Mouse (Mus musculus): ENCODE results near the gene Pfkfb2. TPM values are rescaled to one million over a fixed set of nuclear protein-coding genes. Genes with fewer than 3 reads are reported as not detected.
"Not testable (repeated sequence)": the region's sequence is repeated elsewhere in the genome, so short reads cannot be mapped to it uniquely, and the experiment has no call there.

The Pfkfb2 gene
- total RNA-seq, 2 experiments from 2014 or later, result 52.4 to 53.6 TPM

GRCm38 (mm10) chr1:130701976-130702375, 27.1 kb downstream of the Pfkfb2 start:
- intact Hi-C loops (cut with DNase I), result no loop called here

GRCm38 (mm10) chr1:130699937-130700633, 29.0 kb downstream of the Pfkfb2 start:
- DNase-seq, result peak; percentile 42
- intact Hi-C loops (cut with DNase I), result no loop called here

More at GRCm38 (mm10) chr1:130701976-130702375, 27.1 kb downstream of the Pfkfb2 start:
- no peak for DNase-seq

GRCm38 (mm10) chr1:130698601-130699000, 30.5 kb downstream of the Pfkfb2 start:
- intact Hi-C loops (cut with DNase I), result no loop called here
- DNase-seq, result no peak

DNA sequence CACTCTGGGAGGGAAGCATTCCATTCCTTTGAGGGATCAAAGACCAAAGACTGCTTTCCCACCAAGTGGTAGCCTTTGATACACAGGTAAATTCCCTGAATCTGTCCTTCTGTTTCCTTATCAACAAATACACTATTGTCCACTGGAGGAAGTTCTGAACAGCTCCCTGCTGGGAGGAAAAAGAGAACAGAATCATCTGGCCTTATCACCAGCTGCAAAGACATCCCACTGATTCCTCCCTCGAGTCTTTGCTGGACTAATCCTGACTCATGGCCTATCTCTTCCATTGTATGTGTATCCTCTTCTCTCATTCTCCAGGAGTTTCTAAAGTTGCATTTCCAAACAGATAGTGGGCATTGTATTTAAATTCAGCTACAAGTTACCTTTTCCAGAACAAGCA, 45.1 kb downstream of the Pfkfb2 start:
- intact Hi-C loops (cut with DNase I), result no loop called here
- DNase-seq, result no peak

DNA sequence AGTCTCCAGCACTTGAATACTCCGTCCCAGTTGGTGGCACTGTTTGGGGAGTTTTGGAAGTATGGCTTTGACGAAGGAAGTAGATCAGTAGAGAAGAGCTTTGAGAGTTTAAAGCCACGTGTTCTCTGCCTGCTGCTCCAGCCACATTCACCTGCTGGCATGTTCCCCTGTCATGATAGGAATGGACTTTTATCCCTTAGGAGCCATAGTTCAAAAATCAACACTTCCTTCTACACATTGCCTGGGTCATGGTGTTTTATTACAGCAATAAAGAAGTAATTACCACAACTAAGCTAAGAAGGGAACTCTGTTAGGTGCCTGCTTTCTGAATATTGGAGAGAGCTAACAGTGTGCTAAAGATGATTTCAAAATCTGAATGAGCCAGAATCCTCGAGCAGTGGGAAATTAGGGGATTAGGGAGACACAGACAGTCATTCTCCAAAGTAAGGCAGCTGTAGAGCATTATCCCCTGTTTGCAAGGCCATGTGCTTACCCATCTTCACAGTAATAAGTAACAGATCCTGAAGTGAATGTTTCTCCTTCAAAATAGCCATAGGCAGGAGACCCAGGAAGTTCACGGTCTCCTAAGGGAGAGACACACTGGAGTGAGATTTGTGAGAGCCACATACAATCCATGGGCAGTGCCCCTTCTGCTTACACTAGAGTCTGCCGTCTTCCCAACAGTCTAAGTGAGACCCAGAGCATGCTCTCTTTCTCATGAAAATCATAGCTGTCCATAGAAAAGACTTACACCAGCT, 47.2 kb downstream of the Pfkfb2 start:
- no peak for DNase-seq
- intact Hi-C loops (cut with DNase I), result no loop called here

DNA sequence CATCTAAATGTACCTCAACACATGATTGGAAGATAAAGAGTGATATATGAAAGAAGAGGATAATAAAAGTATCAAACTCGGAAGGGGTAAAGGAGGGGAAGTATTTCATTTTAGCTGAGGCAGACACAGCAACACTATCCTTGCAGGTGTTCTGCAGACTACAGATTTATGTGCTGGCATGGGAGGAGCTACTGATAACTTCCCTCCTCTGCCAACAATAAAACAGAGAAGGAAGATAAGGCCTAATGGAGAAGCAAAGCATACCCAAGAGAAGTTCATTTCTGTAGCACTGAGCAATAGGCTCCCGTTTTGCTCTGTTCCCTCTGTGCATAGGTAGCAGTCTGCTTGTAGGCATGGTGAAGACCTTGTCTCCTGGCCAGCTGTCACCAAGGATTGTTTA, 48.0 kb downstream of the Pfkfb2 start:
- no peak for DNase-seq
- intact Hi-C loops (cut with DNase I), result no loop called here

- intact Hi-C loops (cut with DNase I), result no loop called here
- no peak for DNase-seq
Observed at GRCm38 (mm10) chr1:130678551-130678950, 50.5 kb downstream of the Pfkfb2 start.

GRCm38 (mm10) chr1:130663576-130663975, 65.5 kb downstream of the Pfkfb2 start:
- intact Hi-C loops (cut with DNase I); DNase-seq: not testable (repeated sequence)

- no peak for DNase-seq
- intact Hi-C loops (cut with DNase I), result no loop called here
Observed at GRCm38 (mm10) chr1:130661454-130661853, 67.6 kb downstream of the Pfkfb2 start, which contains the start of gene C4bp. TSS of gene C4bp (minus strand) at chr1:130661632.

DNA sequence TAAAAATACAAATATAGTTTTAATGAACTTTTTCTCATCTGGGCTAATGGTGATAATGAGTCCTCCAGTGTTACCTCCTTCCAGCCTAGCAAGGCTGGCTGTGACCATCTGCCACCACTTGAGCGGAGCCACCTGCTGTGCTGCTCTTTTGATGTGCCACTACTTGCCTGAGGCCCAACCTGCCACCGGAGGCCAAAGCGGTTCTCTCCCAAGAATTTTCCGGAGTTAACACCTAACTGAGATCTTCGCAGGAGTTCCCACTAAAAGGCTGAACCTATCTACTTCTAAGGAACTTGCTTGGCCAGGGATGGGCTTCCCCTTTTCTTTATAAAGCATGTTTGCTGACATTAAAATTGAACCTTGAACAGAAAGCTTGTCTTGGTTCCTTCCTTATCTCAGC, 69.4 kb downstream of the Pfkfb2 start:
- DNase-seq; intact Hi-C loops (cut with DNase I): not testable (repeated sequence)

GRCm38 (mm10) chr1:130644103-130644502, 85.0 kb downstream of the Pfkfb2 start:
- intact Hi-C loops (cut with DNase I), result no loop called here

GRCm38 (mm10) chr1:130640967-130641366, 88.1 kb downstream of the Pfkfb2 start:
- no peak for DNase-seq
- intact Hi-C loops (cut with DNase I), result no loop called here

More at GRCm38 (mm10) chr1:130644103-130644502, 85.0 kb downstream of the Pfkfb2 start:
- DNase-seq, result no peak

Other genes with a start within 250 kb of the Pfkfb2 start
- gene Zp3r, start 99.6 kb downstream of the Pfkfb2 start, total RNA-seq (2021), result not detected
- not detected for gene C4bp, start 67.6 kb downstream of the Pfkfb2 start, total RNA-seq (2021)
- gene Gm29427, start 13.5 kb downstream of the Pfkfb2 start, total RNA-seq (2021), result not detected
- gene Yod1, start 11.9 kb downstream of the Pfkfb2 start, total RNA-seq (2021), result 10 to 100 TPM; 11.1 to 12.0 TPM
- gene AA986860, start 2.7 kb upstream of the Pfkfb2 start, total RNA-seq (2021), result under 1 TPM; 0.30 to 0.38 TPM
- gene Fcamr, start 71.6 kb upstream of the Pfkfb2 start, total RNA-seq (2021), result not detected
- not detected for gene Pigr, start 97.4 kb upstream of the Pfkfb2 start, total RNA-seq (2021)
- 1 to 10 TPM in 1 of 2 experiments, not detected in 1; 1.1 TPM for gene Fcmr, start 136.4 kb upstream of the Pfkfb2 start, total RNA-seq (2021)
- gene Il24, start 158.2 kb upstream of the Pfkfb2 start, total RNA-seq (2021), result not detected
- gene Il20, start 182.2 kb upstream of the Pfkfb2 start, total RNA-seq (2021), result not detected
- gene Il19, start 210.9 kb upstream of the Pfkfb2 start, total RNA-seq (2021), result not detected